Mouse (Mus musculus): ENCODE data around the gene Gm28539. TPM values are rescaled to one million over a fixed set of nuclear protein-coding genes. Genes with fewer than 3 reads are reported as not detected.

Gene Gm28539
- polyA plus RNA-seq, 1 experiment from 2014 or later = not detected

DNA sequence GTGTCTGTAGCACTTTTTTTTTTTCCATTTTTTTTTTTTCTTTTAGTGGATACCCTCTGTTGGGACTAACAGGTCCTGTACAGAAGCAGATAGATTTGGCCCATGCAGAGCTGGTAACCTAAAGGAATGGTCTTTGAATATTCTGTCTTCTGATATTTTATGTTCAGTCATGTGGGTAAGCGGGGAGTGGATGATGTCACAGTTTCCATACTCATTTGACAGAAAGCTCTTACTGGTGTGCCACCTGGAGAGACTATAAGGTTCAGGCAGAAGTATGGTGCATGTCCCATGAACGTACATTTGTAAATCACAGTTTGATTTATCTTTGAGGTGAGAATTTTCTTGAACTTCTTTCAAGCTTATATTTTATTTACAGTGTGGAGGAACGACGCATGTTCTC, 79.7 kb downstream of the Gm28539 start:
- Histone ChIP-seq H3K9me3 (ENCODE audit: control insufficient read depth, low read length) (no peaks in the 10 kb centered on the region), H3K9ac (ENCODE audit: low read length) (no peak overlapping the region), H3K4me1 (ENCODE audit: control insufficient read depth, insufficient read depth, low read length) (no peaks in the 10 kb centered on the region), H3K27me3 (ENCODE audit: control insufficient read depth, insufficient read depth, low read length) (no peaks in the 10 kb centered on the region), H3K4me3 (ENCODE audit: low read depth, low read length) (no peak overlapping the region), H3K4me2 (ENCODE audit: low read depth) (no peak overlapping the region), H3K27ac (ENCODE audit: low read depth, low read length) (no peak overlapping the region), H3K36me3 (ENCODE audit: control insufficient read depth, insufficient read depth, low read length) (peaks cover 5% of the 10 kb centered on the region)
- DNase-seq (ENCODE audit: low spot score) = no peak
- WGBS = 94% methylated on average over 4 of the region's 4 CpGs
- ATAC-seq (ENCODE audit: insufficient read depth, low FRiP score, low TSS enrichment) = no peak

DNA sequence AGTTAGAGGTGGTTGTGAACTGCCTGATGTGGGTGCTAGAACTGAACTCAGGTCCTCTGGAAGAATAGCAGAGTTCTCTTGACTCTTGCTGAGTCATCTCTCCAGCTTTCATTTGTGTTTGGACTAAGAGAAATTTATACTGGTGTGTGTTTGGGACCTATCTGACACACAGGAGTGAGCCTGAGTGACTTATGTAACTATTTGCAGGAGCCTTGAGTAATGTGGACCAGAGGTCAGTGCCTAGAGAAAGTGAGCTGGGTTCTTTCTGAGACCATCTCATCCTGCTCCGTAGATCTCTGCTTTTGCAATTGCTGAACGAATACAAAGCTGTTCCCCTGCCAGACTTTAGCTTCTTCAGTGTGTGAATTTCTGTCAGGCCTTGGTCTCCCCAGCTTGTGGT, 85.4 kb downstream of the Gm28539 start:
- H3K4me3 ChIP-seq (ENCODE audit: low read depth, low read length) = no peak overlapping the region
- DNase-seq (ENCODE audit: low spot score) (no peak), ATAC-seq (ENCODE audit: insufficient read depth, low FRiP score, low TSS enrichment) (no peak)
- no peaks in the 10 kb centered on the region for H3K9me3 ChIP-seq (ENCODE audit: control insufficient read depth, low read length)
- H3K9ac ChIP-seq (ENCODE audit: low read length) = no peak overlapping the region
- WGBS = 98% methylated on average over 2 of the region's 2 CpGs
- H3K36me3 ChIP-seq (ENCODE audit: control insufficient read depth, insufficient read depth, low read length) = peaks cover 8% of the 10 kb centered on the region
- H3K27ac ChIP-seq (ENCODE audit: low read depth, low read length) = no peak overlapping the region
- no peaks in the 10 kb centered on the region for H3K4me1 ChIP-seq (ENCODE audit: control insufficient read depth, insufficient read depth, low read length)
- H3K27me3 ChIP-seq (ENCODE audit: control insufficient read depth, insufficient read depth, low read length) = no peaks in the 10 kb centered on the region
- H3K4me2 ChIP-seq (ENCODE audit: low read depth) = no peak overlapping the region

DNA sequence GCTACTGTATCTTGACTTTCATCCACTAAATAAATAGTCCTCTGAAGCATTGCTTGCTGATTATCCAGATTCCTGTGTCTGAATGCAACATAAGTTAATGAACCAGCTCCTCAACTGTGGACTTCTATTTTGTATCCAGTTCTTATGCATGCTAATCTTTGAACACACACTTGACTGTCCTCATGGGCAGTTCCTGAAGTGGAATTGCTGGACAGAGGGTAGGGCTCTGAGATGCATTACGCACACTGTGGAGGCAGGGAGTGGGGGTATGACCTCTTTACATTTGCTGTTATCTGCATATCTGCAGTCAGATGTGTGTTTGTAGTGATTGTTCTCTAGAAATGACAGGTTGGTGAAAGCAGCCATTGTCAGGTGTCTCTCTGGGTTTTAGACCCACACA, 91.6 kb downstream of the Gm28539 start:
- Histone ChIP-seq H3K9me3 (ENCODE audit: control insufficient read depth, low read length) (no peaks in the 10 kb centered on the region), H3K36me3 (ENCODE audit: control insufficient read depth, insufficient read depth, low read length) (peaks cover 9% of the 10 kb centered on the region), H3K9ac (ENCODE audit: low read length) (no peak overlapping the region), H3K27ac (ENCODE audit: low read depth, low read length) (no peak overlapping the region), H3K4me1 (ENCODE audit: control insufficient read depth, insufficient read depth, low read length) (no peaks in the 10 kb centered on the region), H3K4me2 (ENCODE audit: low read depth) (no peak overlapping the region), H3K27me3 (ENCODE audit: control insufficient read depth, insufficient read depth, low read length) (no peaks in the 10 kb centered on the region), H3K4me3 (ENCODE audit: low read depth, low read length) (no peak overlapping the region)
- no peak for ATAC-seq (ENCODE audit: insufficient read depth, low FRiP score, low TSS enrichment)
- WGBS = 95% methylated on average over 1 of the region's 1 CpGs
- no peak for DNase-seq (ENCODE audit: low spot score)

DNA sequence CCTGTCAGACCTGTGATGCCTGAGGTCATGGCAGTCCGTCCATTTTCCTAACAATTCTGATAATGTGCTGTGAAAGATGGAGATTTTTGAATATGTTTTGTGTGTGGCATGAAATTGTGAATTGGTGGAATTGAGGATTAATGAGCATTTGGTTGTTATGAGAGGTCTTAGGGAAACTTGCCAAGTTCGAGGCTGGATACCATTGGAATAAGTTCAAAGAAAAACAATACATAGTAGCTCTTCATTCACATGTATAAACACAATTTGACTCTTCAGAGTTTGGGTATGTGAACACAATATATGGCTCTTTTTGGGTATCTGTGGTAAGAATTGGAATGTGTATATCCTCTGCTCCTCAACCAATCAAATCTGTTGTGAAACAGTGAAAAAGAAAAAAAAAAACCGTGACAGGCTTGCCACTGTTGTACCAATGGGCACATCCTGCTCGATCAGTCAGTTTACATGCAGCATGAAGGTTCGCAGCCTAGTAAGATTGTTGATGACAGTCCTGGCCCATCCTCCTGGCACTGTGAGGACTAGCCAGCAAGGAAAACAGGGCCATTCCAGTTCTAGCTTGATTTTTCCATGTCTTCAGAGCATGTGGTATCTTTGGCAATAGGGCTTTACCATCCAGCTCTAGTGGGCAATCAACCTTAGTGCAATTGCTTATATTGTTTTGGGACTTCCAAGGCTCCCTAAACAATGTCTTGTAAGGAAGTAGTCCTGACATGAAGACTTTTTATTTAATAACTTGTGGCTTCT, 102.1 kb downstream of the Gm28539 start:
- no peak overlapping the region for H3K9ac ChIP-seq (ENCODE audit: low read length)
- no peak overlapping the region for H3K4me3 ChIP-seq (ENCODE audit: low read depth, low read length)
- no peaks in the 10 kb centered on the region for H3K9me3 ChIP-seq (ENCODE audit: control insufficient read depth, low read length)
- WGBS = 90% methylated on average over 5 of the region's 5 CpGs
- no peak overlapping the region for H3K27ac ChIP-seq (ENCODE audit: low read depth, low read length)
- no peak for ATAC-seq (ENCODE audit: insufficient read depth, low FRiP score, low TSS enrichment)
- H3K4me1 ChIP-seq (ENCODE audit: control insufficient read depth, insufficient read depth, low read length) = no peaks in the 10 kb centered on the region
- no peak overlapping the region for H3K4me2 ChIP-seq (ENCODE audit: low read depth)
- peaks cover 8% of the 10 kb centered on the region for H3K36me3 ChIP-seq (ENCODE audit: control insufficient read depth, insufficient read depth, low read length)
- H3K27me3 ChIP-seq (ENCODE audit: control insufficient read depth, insufficient read depth, low read length) = no peaks in the 10 kb centered on the region
- no peak for DNase-seq (ENCODE audit: low spot score)

GRCm38 (mm10) chr16:18943906-18944305, 107.5 kb downstream of the Gm28539 start:
- Histone ChIP-seq H3K9me3 (ENCODE audit: control insufficient read depth, low read length) (no peaks in the 10 kb centered on the region), H3K9ac (ENCODE audit: low read length) (no peak overlapping the region), H3K36me3 (ENCODE audit: control insufficient read depth, insufficient read depth, low read length) (peaks cover 16% of the 10 kb centered on the region), H3K4me2 (ENCODE audit: low read depth) (no peak overlapping the region), H3K4me1 (ENCODE audit: control insufficient read depth, insufficient read depth, low read length) (no peaks in the 10 kb centered on the region), H3K4me3 (ENCODE audit: low read depth, low read length) (no peak overlapping the region), H3K27me3 (ENCODE audit: control insufficient read depth, insufficient read depth, low read length) (no peaks in the 10 kb centered on the region), H3K27ac (ENCODE audit: low read depth, low read length) (no peak overlapping the region)
- WGBS = 98% methylated on average over 6 of the region's 6 CpGs
- DNase-seq (ENCODE audit: low spot score) = no peak
- no peak for ATAC-seq (ENCODE audit: insufficient read depth, low FRiP score, low TSS enrichment)

DNA sequence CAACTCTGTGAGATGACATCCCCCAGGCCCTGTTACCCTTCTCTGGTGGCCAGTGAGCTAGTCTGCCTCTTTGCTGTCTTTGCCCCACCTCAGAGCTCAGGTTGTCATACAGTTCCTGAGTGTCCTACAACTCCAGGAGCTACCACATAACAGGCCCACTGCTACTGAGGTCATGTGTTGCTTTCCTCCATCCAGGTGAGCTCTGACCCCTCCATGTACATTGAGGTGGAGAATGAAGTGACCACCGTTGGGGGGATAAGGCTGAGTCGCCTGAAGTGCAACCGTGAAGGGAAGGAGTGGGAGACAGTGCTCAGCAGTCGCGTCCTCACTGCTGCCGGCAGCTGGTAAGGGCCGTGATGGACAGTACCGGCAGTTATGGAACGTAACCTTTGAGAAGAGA, 112.6 kb downstream of the Gm28539 start:
- Histone ChIP-seq H3K9ac (ENCODE audit: low read length) (no peak overlapping the region), H3K4me1 (ENCODE audit: control insufficient read depth, insufficient read depth, low read length) (no peaks in the 10 kb centered on the region), H3K4me3 (ENCODE audit: low read depth, low read length) (no peak overlapping the region), H3K9me3 (ENCODE audit: control insufficient read depth, low read length) (no peaks in the 10 kb centered on the region), H3K27ac (ENCODE audit: low read depth, low read length) (no peak overlapping the region), H3K27me3 (ENCODE audit: control insufficient read depth, insufficient read depth, low read length) (no peaks in the 10 kb centered on the region), H3K4me2 (ENCODE audit: low read depth) (no peak overlapping the region), H3K36me3 (ENCODE audit: control insufficient read depth, insufficient read depth, low read length) (peaks cover 24% of the 10 kb centered on the region)
- DNase-seq (ENCODE audit: low spot score) (no peak), ATAC-seq (ENCODE audit: insufficient read depth, low FRiP score, low TSS enrichment) (no peak)
- WGBS = 95% methylated on average over 9 of the region's 9 CpGs

DNA sequence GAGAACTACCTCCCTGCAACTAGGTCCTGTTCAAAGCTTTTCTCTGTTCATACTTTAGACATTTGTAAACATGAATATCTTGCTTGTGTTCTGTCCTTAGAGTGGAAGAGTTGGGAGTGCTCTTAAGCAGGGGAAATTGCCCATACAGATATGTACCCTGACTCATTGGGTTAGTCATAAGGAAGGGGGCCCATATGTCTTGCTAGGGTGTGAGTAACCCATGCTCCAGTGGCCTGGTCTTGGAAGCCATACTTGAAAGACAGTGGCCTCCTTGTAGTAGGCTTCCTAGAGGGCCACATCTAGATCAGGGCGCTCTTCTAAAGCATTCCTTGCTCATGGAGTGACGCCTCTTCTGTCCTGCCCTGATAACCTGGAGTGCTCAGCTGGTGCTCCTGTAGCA, 114.0 kb downstream of the Gm28539 start:
- ATAC-seq (ENCODE audit: insufficient read depth, low FRiP score, low TSS enrichment) (no peak), DNase-seq (ENCODE audit: low spot score) (no peak)
- WGBS = 89% methylated on average over 2 of the region's 2 CpGs
- Histone ChIP-seq H3K27me3 (ENCODE audit: control insufficient read depth, insufficient read depth, low read length) (no peaks in the 10 kb centered on the region), H3K27ac (ENCODE audit: low read depth, low read length) (no peak overlapping the region), H3K4me1 (ENCODE audit: control insufficient read depth, insufficient read depth, low read length) (no peaks in the 10 kb centered on the region), H3K9me3 (ENCODE audit: control insufficient read depth, low read length) (no peaks in the 10 kb centered on the region), H3K9ac (ENCODE audit: low read length) (no peak overlapping the region), H3K4me3 (ENCODE audit: low read depth, low read length) (no peak overlapping the region), H3K4me2 (ENCODE audit: low read depth) (no peak overlapping the region), H3K36me3 (ENCODE audit: control insufficient read depth, insufficient read depth, low read length) (peaks cover 32% of the 10 kb centered on the region)

DNA sequence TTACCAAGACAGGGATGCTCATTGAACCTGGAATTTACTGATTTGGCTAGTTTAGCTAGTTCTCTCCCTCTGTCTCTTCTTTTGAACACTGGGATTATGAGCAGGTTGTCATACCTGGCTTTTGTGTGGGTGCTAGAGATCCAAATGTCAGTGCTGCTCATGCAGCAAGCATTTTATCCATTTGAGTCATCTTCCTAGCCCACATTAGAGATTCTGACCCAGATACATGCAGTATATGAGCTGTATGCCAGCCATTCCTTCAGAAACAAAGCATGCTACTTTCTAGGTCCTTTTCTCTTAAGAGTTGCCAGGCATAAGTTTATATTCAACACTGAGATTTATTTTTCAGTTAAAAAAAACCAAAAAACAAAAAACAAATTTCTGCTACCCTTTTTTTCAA, 116.4 kb downstream of the Gm28539 start:
- no peak overlapping the region for H3K27ac ChIP-seq (ENCODE audit: low read depth, low read length)
- no peaks in the 10 kb centered on the region for H3K9me3 ChIP-seq (ENCODE audit: control insufficient read depth, low read length)
- peaks cover 40% of the 10 kb centered on the region for H3K36me3 ChIP-seq (ENCODE audit: control insufficient read depth, insufficient read depth, low read length)
- no peaks in the 10 kb centered on the region for H3K27me3 ChIP-seq (ENCODE audit: control insufficient read depth, insufficient read depth, low read length)
- H3K9ac ChIP-seq (ENCODE audit: low read length) = no peak overlapping the region
- H3K4me3 ChIP-seq (ENCODE audit: low read depth, low read length) = no peak overlapping the region
- no peaks in the 10 kb centered on the region for H3K4me1 ChIP-seq (ENCODE audit: control insufficient read depth, insufficient read depth, low read length)
- H3K4me2 ChIP-seq (ENCODE audit: low read depth) = no peak overlapping the region
- no peak for DNase-seq (ENCODE audit: low spot score)
- no peak for ATAC-seq (ENCODE audit: insufficient read depth, low FRiP score, low TSS enrichment)

DNA sequence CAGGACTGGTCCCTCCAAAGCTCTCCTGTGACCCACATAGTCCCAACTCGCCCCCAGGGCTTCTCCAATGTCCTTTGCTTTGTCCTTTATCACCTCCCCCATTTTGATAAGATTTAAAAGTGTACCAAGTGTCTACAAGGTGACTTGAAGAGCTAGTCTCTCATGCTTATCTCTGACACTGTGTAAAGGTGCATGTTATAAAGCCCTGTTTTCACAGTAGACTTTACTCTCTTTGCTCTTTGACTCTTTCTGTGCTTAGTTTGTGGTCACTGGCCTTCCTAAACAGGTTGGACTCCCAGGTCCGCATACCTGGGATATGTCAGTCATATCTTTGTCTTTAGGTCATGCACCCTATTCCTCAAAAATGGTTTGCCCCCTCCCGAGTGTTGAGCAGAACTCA, 118.7 kb downstream of the Gm28539 start:
- 88% methylated on average over 3 of the region's 3 CpGs for WGBS

More for the DNA sequence above, 118.7 kb downstream of the Gm28539 start:
- H3K4me1 ChIP-seq (ENCODE audit: control insufficient read depth, insufficient read depth, low read length) = no peaks in the 10 kb centered on the region
- no peak overlapping the region for H3K27ac ChIP-seq (ENCODE audit: low read depth, low read length)
- no peak overlapping the region for H3K9ac ChIP-seq (ENCODE audit: low read length)
- H3K9me3 ChIP-seq (ENCODE audit: control insufficient read depth, low read length) = peaks cover 4% of the 10 kb centered on the region
- peaks cover 30% of the 10 kb centered on the region for H3K36me3 ChIP-seq (ENCODE audit: control insufficient read depth, insufficient read depth, low read length)
- no peak for DNase-seq (ENCODE audit: low spot score)
- H3K4me3 ChIP-seq (ENCODE audit: low read depth, low read length) = no peak overlapping the region
- no peak for ATAC-seq (ENCODE audit: insufficient read depth, low FRiP score, low TSS enrichment)
- no peaks in the 10 kb centered on the region for H3K27me3 ChIP-seq (ENCODE audit: control insufficient read depth, insufficient read depth, low read length)
- H3K4me2 ChIP-seq (ENCODE audit: low read depth) = no peak overlapping the region

All from neural tube, embryonic 11.5 days (tissue).